Mouse (Mus musculus) spleen, adult 2 months (tissue): ENCODE data around the gene Tmem240.

ENCODE experiments used
- CTCF ChIP-seq: fragments of 200-500 bp; IDR thresholded peaks from 2 replicates; pipeline ENCODE4 v1.5.1; 2011; ENCODE audit warnings: mild to moderate bottlenecking, inconsistent platforms; ENCODE audit not compliant: insufficient read depth, insufficient read length, insufficient replicate concordance; ENCODE audit errors: extremely low read depth
- POLR2A ChIP-seq: fragments of 200-500 bp; IDR thresholded peaks from 2 replicates; pipeline ENCODE4 v1.6.1; 2011; ENCODE audit warnings: low read depth, low read length, inconsistent platforms

DNA sequence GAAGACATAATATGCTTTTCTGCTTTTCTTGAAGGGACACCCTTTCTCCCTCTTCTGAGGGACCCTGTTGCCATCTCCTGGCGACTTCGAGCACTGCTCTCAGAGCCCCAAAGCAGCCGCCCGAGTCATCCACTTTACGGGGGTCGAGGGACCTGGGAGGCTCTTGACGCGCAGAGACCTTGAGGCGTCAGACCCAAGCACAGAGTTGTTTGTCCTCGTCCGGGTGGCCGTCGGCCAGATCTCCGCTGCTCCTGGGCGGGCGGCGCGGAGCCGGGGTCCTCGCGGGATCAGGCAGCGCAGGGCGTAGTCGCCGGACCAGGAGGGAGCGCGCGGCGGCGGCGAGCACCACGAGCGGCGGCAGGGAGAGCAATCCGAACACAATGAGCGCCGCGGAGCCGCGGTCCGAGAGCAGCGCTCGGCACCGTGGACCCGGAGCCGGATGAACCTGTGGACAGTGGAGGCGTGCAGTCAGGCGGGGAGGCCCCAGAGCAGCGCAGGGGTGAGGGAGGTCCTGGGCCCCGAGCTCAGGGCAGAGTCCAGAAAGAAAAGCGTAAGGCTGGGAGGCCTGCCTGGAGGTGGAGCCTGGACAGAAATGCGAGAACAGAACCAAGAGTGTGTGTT lies 49.6 kb downstream of the Tmem240 start:
- TF ChIP-seq CTCF (peak; percentile 69), POLR2A (no peak)
